Mouse (Mus musculus) monocyte, adult 5-6 weeks (primary cell): ENCODE measurements around the gene Naa35. TPM values are rescaled to one million over a fixed set of nuclear protein-coding genes. Genes with fewer than 3 reads are reported as not detected.

ENCODE experiments used
- ATAC-seq: fragments of 153-309, 156-312 bp; replicated peaks from 2 replicates; pipeline ENCODE4 v1.8.0; 2017; ENCODE audit warnings: mild to moderate bottlenecking; ENCODE audit not compliant: low TSS enrichment, insufficient number of reproducible peaks, severe bottlenecking, poor library complexity, low FRiP score
- total RNA-seq: library from RNA; stranded (forward); fragments of 200-1000, 200-491, 200-594 nt; gene quantifications from 3 replicates; pipeline ENCODE4 v1.2.3, GENCODE M21; 2017

The Naa35 gene
- total RNA-seq, 1 experiment from 2014 or later = 23.8 TPM

- ATAC-seq = no peak
Measured at GRCm38 (mm10) chr13:59621643-59622489, 36.8 kb downstream of the Naa35 start.

DNA sequence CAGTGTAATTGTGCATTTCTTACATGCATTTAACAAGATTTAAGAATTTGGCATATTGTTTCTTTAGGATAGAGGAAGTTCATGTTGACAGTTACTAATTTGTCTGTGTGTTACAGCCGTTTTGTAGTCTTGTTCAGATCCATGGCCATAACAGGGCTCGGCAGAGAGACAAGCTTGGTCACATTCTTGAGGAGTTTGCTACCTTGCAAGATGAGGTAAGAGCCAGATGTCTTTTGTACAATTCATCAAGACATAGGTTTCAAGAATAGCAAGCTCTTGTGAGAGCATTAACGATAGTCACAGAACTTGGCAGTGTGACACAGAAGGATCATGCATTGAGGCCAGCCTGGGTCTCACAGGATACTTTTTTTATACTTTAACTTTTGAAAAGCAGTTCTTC, 39.3 kb downstream of the Naa35 start:
- ATAC-seq = no peak

- ATAC-seq = no peak
Measured at GRCm38 (mm10) chr13:59624903-59625302, 39.8 kb downstream of the Naa35 start.

GRCm38 (mm10) chr13:59626739-59627138, 41.7 kb downstream of the Naa35 start:
- no peak for ATAC-seq

GRCm38 (mm10) chr13:59634637-59635036, 49.6 kb downstream of the Naa35 start:
- no peak for ATAC-seq

DNA sequence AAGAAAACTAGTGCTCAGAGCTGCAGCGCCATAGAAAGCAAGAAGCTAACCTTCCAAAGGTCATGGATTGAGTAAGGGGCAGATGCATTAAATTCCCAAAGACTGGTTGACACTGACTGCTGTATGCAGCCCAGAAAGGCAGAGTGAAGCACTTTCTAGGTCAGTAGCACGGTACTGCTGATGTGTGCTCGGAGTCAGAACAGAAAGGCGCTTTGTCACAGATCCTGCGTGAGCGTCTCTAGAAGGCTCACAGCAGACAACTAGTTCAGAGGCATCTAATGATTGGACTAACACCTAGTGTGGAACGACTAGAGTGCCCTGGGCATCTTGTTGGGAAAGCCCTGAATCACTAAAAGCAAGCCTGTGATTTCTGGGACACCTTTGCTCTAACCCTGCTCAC, 52.7 kb downstream of the Naa35 start:
- no peak for ATAC-seq

DNA sequence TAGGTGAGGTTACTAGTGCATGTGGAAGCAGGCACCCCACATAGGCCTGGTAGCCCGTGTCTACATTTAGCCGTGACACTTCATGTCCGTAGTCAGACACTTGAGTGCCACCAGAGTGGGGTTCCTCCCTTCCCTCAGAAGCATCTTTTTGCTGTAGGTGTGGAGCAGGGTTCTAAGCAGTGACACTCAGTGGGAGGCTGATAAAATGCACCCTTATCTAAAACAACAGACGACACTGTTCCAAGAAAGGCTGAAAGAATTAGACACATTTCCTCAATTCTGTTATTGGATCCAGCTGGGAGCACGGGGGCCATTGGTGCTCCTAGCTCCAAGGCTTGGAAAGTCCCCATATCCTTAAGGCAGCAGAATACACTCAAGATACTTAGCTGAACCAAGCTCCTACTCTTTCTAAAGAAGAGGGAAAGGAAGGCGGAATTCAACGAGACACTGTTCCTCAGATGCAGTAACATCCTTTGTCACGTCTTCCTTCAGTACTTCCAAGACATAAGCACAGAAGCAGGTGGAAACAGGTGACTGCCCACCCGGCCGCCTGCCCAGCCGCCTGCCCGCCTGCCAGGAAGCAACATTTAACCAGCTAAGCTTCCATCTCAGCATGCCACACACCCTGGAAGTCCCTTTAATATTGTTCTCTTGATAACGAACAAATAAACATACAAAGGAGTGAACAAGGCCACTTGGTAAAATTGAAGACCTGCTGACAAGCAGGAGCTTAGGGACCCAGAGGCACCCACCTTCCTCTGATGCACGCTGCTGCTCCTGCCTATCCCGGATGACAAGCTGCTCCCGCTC, 54.5 kb downstream of the Naa35 start:
- no peak for ATAC-seq

GRCm38 (mm10) chr13:59640178-59640440, 55.0 kb downstream of the Naa35 start:
- ATAC-seq = no peak

DNA sequence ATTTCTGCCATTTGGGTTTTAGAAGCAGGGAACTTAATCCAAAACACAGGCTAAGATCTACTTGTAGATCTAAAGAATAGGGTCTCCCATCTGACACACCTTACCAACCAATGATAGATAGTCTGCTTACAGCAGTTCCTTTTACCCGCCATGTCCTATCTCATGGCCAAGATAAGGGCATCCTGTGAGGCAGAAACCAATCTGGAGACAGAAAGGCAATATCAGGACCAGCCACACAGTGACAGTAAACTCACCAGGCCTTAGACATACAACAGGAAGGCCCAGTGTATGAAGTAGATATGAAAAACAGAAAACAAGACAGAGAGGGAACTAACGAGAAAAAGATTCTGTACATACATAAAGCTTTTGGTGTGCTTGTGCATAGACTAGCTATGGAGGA, 57.8 kb downstream of the Naa35 start:
- ATAC-seq = no peak

- ATAC-seq = no peak
Measured at GRCm38 (mm10) chr13:59645491-59645890, 60.4 kb downstream of the Naa35 start.

- no peak for ATAC-seq
Measured at GRCm38 (mm10) chr13:59646674-59647244, 61.7 kb downstream of the Naa35 start.

- no peak for ATAC-seq
Measured at GRCm38 (mm10) chr13:59647484-59647883, 62.4 kb downstream of the Naa35 start.

DNA sequence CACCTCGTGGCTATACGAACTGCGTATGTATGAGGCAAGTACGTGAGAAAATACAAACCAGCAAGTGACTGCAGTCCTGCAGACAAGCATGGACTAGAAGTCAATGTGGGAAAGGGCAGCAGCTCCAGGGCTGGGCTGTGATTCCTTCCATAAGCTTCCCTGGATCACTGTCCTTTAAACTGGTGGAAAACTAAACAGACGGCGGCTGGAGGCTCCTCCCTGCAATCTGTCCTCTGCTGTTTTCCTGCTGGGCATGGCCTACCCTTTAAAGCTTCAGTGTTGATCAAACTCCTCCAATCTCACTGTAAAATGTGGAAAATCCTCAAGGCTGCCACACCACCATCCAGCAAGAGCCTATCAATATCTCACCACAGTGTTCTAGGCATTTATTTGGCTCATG, 63.5 kb downstream of the Naa35 start:
- no peak for ATAC-seq

DNA sequence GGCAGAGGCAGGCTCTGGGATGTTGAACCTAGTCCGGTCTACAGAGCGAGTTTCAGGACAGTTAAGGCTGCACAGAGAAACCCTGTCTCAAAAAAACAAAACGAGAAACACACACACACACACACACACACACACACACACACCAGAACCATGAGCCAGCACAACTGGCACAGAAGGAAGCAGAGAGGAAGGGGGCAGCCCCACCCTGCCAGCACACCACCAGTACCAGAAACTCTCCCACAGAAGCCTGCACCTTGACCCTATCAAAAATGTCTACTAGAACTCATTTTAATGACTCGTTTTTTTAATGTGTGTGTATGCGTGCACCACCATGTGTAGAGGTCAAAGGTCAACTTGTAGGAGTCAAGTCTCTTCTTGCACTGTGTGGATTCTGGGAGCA, 64.7 kb downstream of the Naa35 start:
- no peak for ATAC-seq

DNA sequence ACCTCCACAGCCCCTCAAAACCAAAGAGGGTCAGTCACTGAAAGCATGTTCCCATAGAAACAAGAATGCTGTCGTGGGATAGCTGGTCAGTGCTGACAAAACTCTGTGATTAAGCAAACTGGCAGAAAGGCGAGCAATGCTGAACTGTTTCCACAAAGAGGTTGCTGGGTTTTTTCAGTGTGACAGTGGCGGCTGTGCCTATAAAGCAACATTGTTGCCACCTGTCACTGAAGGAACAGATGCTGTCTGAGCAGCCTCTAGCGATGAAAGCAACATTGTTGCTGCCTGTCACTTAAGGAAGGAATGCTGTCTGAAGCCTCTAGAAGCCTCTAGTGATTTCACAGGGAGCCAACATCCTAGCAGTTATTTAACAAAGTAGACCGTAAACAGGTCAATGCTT, 67.6 kb downstream of the Naa35 start:
- no peak for ATAC-seq

DNA sequence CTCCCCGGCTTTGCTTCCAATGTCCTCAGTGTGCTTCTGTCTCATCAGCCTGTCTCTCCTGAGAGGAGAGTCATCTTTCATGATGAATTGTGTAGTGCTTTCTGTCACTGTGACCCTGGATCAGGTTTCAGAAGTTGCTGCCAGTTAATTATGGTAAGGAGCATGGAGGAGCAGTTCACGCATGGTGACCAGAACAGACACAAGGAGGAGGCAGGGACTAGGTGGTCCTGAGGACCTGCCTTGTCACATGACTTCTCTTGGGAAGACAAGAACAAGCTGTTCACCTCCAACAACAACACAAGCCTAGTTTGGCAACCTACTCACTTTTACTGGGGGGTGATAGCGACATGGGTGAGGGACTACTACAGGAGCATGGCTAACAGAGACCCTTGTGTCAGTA, 68.1 kb downstream of the Naa35 start:
- no peak for ATAC-seq

DNA sequence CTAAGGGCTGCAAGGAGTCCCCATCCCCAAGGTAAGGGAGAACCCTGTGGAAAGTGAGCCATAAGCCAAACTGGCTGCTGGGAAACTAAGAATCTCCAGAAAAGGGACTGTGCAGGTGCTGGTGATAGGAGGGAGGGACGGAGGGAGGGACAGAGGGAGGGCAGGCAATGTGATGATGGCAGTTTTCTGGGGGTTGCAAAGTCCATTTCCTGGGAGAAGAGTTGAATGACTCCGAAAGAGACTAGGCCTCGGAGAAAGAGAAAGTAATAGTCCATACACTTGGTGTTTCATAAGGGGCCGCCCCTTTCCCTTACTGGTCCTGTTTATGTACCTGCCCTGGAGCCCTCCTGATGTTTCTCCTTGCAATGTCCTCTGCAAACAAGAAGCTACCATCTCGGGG, 69.4 kb downstream of the Naa35 start:
- ATAC-seq = no peak

DNA sequence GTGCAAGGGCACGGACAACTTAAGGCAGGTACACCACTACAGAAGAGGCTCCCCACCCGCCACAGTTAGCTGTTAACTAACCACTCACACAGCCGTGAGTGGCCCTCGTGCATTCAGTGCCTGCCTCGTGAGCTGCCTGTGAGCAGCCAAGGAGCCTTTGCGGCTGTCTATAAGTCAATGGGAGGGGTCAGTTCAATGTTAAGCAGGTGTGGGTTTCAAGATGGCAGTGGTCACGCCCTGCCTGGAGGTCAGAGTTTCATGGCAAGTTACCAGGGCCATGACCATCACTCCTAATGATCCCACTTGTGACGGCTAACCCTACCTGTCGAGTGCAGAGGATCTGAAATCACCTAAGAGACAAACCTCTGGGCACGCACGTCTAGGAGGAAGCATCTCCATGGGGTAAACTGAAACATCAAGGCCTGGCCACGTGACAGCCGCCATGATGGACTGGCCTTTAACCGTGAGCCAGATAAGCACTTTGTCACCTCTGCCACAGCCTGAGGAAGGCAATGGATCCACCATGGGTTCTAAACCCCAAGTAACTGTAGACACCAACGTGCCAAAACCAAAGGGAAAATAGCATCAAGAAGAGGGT, 70.8 kb downstream of the Naa35 start:
- ATAC-seq = no peak

DNA sequence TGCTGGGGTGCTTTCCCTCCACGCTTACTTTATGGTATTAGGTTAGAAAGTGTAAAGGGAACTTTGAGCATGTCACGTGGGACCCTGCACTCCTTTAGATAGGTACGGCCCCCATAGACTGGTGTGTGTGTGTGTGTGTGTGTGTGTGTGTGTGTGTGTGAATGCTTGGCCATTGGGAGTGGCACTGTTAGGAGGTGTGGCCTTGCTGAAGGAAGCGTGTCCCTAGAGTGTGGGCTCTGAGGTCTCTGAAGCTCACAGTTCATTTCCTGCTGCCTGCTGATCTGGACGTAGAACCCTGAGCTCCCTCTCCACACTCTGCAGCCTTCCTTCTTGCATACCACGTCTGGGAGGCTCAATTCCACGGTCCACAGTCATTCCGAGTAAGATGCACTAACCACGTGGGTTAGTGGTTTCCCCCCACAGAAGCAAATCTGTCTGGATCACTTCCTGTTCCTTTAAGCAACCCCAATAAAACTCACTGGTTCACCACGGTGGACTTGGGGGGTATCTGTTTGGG, 71.3 kb downstream of the Naa35 start:
- ATAC-seq = peak; percentile 42
